Mouse (Mus musculus) limb, embryonic 14.5 days (tissue): ENCODE data around the gene Tmco4. TPM values are rescaled to one million over a fixed set of nuclear protein-coding genes. Genes with fewer than 3 reads are reported as not detected.

ENCODE experiments used
- ATAC-seq: fragments of 200-750 bp; cut with Nextera tagmentation; 2 replicates; pipeline ENCODE4 v1.8.0; 2017; ENCODE audit warnings: low read depth, moderate number of reproducible peaks, moderate TSS enrichment; ENCODE audit not compliant: low FRiP score
- DNase-seq: peaks from one replicate; pipeline ENCODE4 v3.0.0-alpha.2; 2015; ENCODE audit warnings: low spot score
- H3K27ac ChIP-seq: fragments of 300-500 bp; sonication (generic); replicated peaks from 2 replicates; pipeline ENCODE4 v1.5.1; 2014; ENCODE audit warnings: low read depth, mild to moderate bottlenecking, low read length, moderate library complexity, mixed read lengths
- H3K27me3 ChIP-seq: fragments of 300-500 bp; sonication (generic); 2 replicates; pipeline ENCODE4 v1.6.1; 2014; ENCODE audit warnings: low read length, mixed read lengths; ENCODE audit not compliant: control insufficient read depth, insufficient read depth
- H3K36me3 ChIP-seq: fragments of 300-500 bp; sonication (generic); 2 replicates; pipeline ENCODE4 v1.6.1; 2014; ENCODE audit warnings: mild to moderate bottlenecking, low read length, moderate library complexity, mixed read lengths; ENCODE audit not compliant: control insufficient read depth, insufficient read depth
- H3K4me1 ChIP-seq: fragments of 300-500 bp; sonication (generic); 2 replicates; pipeline ENCODE4 v1.6.1; 2014; ENCODE audit warnings: antibody characterized with exemption, low read length, mixed read lengths; ENCODE audit not compliant: control insufficient read depth, insufficient read depth
- H3K4me2 ChIP-seq: fragments of 300-500 bp; sonication (generic); replicated peaks from 2 replicates; pipeline ENCODE4 v1.6.1; 2014; ENCODE audit warnings: low read depth, mild to moderate bottlenecking, low read length, moderate library complexity; ENCODE audit not compliant: severe bottlenecking
- H3K4me3 ChIP-seq: fragments of 300-500 bp; sonication (generic); replicated peaks from 2 replicates; pipeline ENCODE4 v1.5.1; 2014; ENCODE audit warnings: low read length
- H3K9ac ChIP-seq: fragments of 300-500 bp; sonication (generic); 2 replicates; pipeline ENCODE4 v1.6.1; 2014; ENCODE audit warnings: mild to moderate bottlenecking, low read depth, low read length, moderate library complexity; ENCODE audit not compliant: severe bottlenecking
- H3K9me3 ChIP-seq: fragments of 300-500 bp; sonication (generic); 2 replicates; pipeline ENCODE4 v1.6.1; 2016; ENCODE audit warnings: low read length; ENCODE audit not compliant: control insufficient read depth
- POLR2A ChIP-seq: fragments of 200-500 bp; IDR thresholded peaks from 2 replicates; pipeline ENCODE4 v1.8.0; 2012; ENCODE audit warnings: inconsistent platforms, mild to moderate bottlenecking, moderate library complexity, borderline replicate concordance; ENCODE audit not compliant: insufficient read depth, insufficient read length; ENCODE audit errors: extremely low read depth
- whole genome bisulfite sequencing: fragments of 180-500 bp; shearing (Covaris S2); extraction: QIAGEN DNeasy Blood & Tissue Kit; methylation state at CpG from one replicate; pipeline ENCODE4 v1.1.7; 2014; 5-methylcytosine and 5-hydroxymethylcytosine counted together
- polyA plus RNA-seq, 2 experiments: library from polyadenylated mRNA; depleted of rRNA in 1 of 2; stranded (reverse) in 1 of 2; unstranded in 1 of 2; fragments of >200 nt; fragmentation: Nextera tagmentation in 1 of 2; extraction: Ambion mirVana in 1 of 2; gene quantifications; 2 replicates each; pipeline versions ENCODE4 v1.2.1 to v1.2.3; 2012 to 2014

Gene Tmco4
- polyA plus RNA-seq, 2 experiments: 4.2 to 4.7 TPM

- Histone ChIP-seq H3K4me1 (peaks cover 5% of the 10 kb centered on the region), H3K4me2 (no peak overlapping the region), H3K27ac (no peak overlapping the region), H3K36me3 (no peaks in the 10 kb centered on the region), H3K9ac (no peak overlapping the region), H3K27me3 (no peaks in the 10 kb centered on the region), H3K9me3 (no peaks in the 10 kb centered on the region), H3K4me3 (no peak overlapping the region)
- no peak for DNase-seq
- WGBS: 52% methylated on average over 3 of the region's 3 CpGs
- ATAC-seq: no peak
- no peak for TF ChIP-seq POLR2A
Observed at GRCm38 (mm10) chr4:138975194-138975593, 2.5 kb downstream of the Tmco4 start.

GRCm38 (mm10) chr4:138976046-138976445, 3.4 kb downstream of the Tmco4 start:
- WGBS: 67% methylated on average over 6 of the region's 6 CpGs
- H3K27ac ChIP-seq: no peak overlapping the region
- no peak for TF ChIP-seq POLR2A
- H3K4me3 ChIP-seq: no peak overlapping the region
- ATAC-seq (no peak), DNase-seq (no peak)
- no peak overlapping the region for H3K4me2 ChIP-seq
- no peak overlapping the region for H3K9ac ChIP-seq
- H3K4me1 ChIP-seq: peaks cover 5% of the 10 kb centered on the region
- no peaks in the 10 kb centered on the region for H3K27me3 ChIP-seq
- H3K36me3 ChIP-seq: no peaks in the 10 kb centered on the region
- no peaks in the 10 kb centered on the region for H3K9me3 ChIP-seq

GRCm38 (mm10) chr4:138980021-138980420, 7.3 kb downstream of the Tmco4 start:
- no peak overlapping the region for H3K9ac ChIP-seq
- H3K9me3 ChIP-seq: no peaks in the 10 kb centered on the region
- no peak overlapping the region for H3K4me3 ChIP-seq
- no peaks in the 10 kb centered on the region for H3K27me3 ChIP-seq
- TF ChIP-seq POLR2A: no peak
- no peaks in the 10 kb centered on the region for H3K36me3 ChIP-seq
- DNase-seq (no peak), ATAC-seq (no peak)
- H3K4me2 ChIP-seq: no peak overlapping the region
- 80% methylated on average over 8 of the region's 8 CpGs for WGBS
- H3K27ac ChIP-seq: no peak overlapping the region
- H3K4me1 ChIP-seq: no peaks in the 10 kb centered on the region

GRCm38 (mm10) chr4:138980771-138981420, 8.2 kb downstream of the Tmco4 start:
- no peak overlapping the region for H3K27ac ChIP-seq
- DNase-seq (peak; percentile 29), ATAC-seq (no peak; the same call in 1 of the 2 replicates)
- no peaks in the 10 kb centered on the region for H3K27me3 ChIP-seq
- H3K9me3 ChIP-seq: no peaks in the 10 kb centered on the region
- no peaks in the 10 kb centered on the region for H3K4me1 ChIP-seq
- H3K4me3 ChIP-seq: no peak overlapping the region
- H3K36me3 ChIP-seq: no peaks in the 10 kb centered on the region
- no peak overlapping the region for H3K9ac ChIP-seq
- 22% methylated on average over 12 of the region's 12 CpGs for WGBS
- peak overlapping the region; percentile 8; the same call in 1 of the 2 replicates for H3K4me2 ChIP-seq
- TF ChIP-seq POLR2A: no peak

- H3K4me1 ChIP-seq: no peaks in the 10 kb centered on the region
- no peak overlapping the region for H3K4me3 ChIP-seq
- ATAC-seq: no peak
- no peaks in the 10 kb centered on the region for H3K9me3 ChIP-seq
- TF ChIP-seq POLR2A: no peak
- H3K9ac ChIP-seq: no peak overlapping the region
- no peak for DNase-seq
- 62% methylated on average over 3 of the region's 3 CpGs for WGBS
- no peaks in the 10 kb centered on the region for H3K36me3 ChIP-seq
- no peak overlapping the region for H3K4me2 ChIP-seq
- no peak overlapping the region for H3K27ac ChIP-seq
- no peaks in the 10 kb centered on the region for H3K27me3 ChIP-seq
Observed at GRCm38 (mm10) chr4:138983422-138983821, 10.7 kb downstream of the Tmco4 start.
